Mouse (Mus musculus) neural tube, embryonic 14.5 days (tissue): ENCODE measurements at regions not wholly inside any gene's neighbourhood (a gene's known extent, or its start where the extent isn't known, plus 50 kb on each side); places are given as distances from the start of the nearest gene placed in this dataset.
"Not testable (repeated sequence)": the region's sequence is repeated elsewhere in the genome, so short reads cannot be mapped to it uniquely, and the experiment has no call there.

Experiments
- ATAC-seq: fragments of 200-750 bp; cut with Nextera tagmentation; 2 replicates; pipeline ENCODE4 v1.8.0; 2017; ENCODE audit warnings: low read depth, mild to moderate bottlenecking, moderate TSS enrichment, moderate library complexity
- H3K27ac ChIP-seq: fragments of 300-500 bp; sonication (generic); 2 replicates; pipeline ENCODE4 v1.5.1; 2014; ENCODE audit warnings: low read depth, mild to moderate bottlenecking, control low read depth, low read length, moderate library complexity, mixed read lengths
- H3K27me3 ChIP-seq: fragments of 300-500 bp; sonication (generic); 2 replicates; pipeline ENCODE4 v1.6.1; 2014; ENCODE audit warnings: low read length; ENCODE audit not compliant: control insufficient read depth, insufficient read depth
- H3K36me3 ChIP-seq: fragments of 300-500 bp; sonication (generic); 2 replicates; pipeline ENCODE4 v1.6.1; 2014; ENCODE audit warnings: low read length, mixed read lengths; ENCODE audit not compliant: control insufficient read depth, insufficient read depth
- H3K4me1 ChIP-seq: fragments of 300-500 bp; sonication (generic); 2 replicates; pipeline ENCODE4 v1.6.1; 2014; ENCODE audit warnings: low read length; ENCODE audit not compliant: control insufficient read depth, insufficient read depth
- H3K4me2 ChIP-seq: fragments of 300-500 bp; sonication (generic); 2 replicates; pipeline ENCODE4 v1.6.1; 2014; ENCODE audit warnings: mild to moderate bottlenecking, low read depth, low read length, control low read depth
- H3K4me3 ChIP-seq: fragments of 300-500 bp; sonication (generic); 2 replicates; pipeline ENCODE4 v1.5.1; 2014; ENCODE audit warnings: low read depth, low read length, control low read depth, mixed read lengths
- H3K9ac ChIP-seq: fragments of 300-500 bp; sonication (generic); replicated peaks from 2 replicates; pipeline ENCODE4 v1.6.1; 2014; ENCODE audit warnings: low read depth, mild to moderate bottlenecking, control low read depth, low read length, mixed read lengths
- H3K9me3 ChIP-seq: fragments of 300-500 bp; sonication (generic); 2 replicates; pipeline ENCODE4 v1.6.1; 2016; ENCODE audit warnings: low read length; ENCODE audit not compliant: control insufficient read depth
- WGBS: fragments of 180-500 bp; shearing (Covaris S2); extraction: QIAGEN DNeasy Blood & Tissue Kit; methylation state at CpG from one replicate; pipeline ENCODE4 v1.1.7; 2014; 5-methylcytosine and 5-hydroxymethylcytosine counted together

DNA sequence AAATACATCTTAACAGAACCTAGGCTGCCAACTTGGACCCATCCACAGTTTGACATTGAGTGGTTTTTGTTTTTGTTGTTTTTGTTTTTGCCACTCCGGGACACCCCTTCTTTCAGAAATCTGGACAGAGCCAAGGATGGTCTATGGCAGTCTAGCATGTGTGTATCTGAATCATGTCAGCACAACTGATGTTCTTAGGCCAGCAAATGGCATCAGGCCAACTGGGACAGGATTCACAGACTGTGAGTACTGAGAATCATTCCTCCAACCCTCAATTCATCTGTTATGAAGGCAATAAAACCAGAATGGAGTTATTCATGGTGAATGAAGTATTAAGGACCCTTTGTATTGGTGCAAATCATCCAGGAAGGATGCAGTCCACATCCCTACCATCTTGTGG is 1372.5 kb upstream of the Rag2 start:
- Histone ChIP-seq H3K9ac (no peak overlapping the region), H3K27me3 (no peaks in the 10 kb centered on the region), H3K4me3 (no peak overlapping the region), H3K36me3 (no peaks in the 10 kb centered on the region), H3K4me1 (no peaks in the 10 kb centered on the region), H3K4me2 (no peak overlapping the region), H3K9me3 (no peaks in the 10 kb centered on the region), H3K27ac (no peak overlapping the region)
- WGBS: 94% methylated on average over 1 of the region's 1 CpGs
- no peak for ATAC-seq

DNA sequence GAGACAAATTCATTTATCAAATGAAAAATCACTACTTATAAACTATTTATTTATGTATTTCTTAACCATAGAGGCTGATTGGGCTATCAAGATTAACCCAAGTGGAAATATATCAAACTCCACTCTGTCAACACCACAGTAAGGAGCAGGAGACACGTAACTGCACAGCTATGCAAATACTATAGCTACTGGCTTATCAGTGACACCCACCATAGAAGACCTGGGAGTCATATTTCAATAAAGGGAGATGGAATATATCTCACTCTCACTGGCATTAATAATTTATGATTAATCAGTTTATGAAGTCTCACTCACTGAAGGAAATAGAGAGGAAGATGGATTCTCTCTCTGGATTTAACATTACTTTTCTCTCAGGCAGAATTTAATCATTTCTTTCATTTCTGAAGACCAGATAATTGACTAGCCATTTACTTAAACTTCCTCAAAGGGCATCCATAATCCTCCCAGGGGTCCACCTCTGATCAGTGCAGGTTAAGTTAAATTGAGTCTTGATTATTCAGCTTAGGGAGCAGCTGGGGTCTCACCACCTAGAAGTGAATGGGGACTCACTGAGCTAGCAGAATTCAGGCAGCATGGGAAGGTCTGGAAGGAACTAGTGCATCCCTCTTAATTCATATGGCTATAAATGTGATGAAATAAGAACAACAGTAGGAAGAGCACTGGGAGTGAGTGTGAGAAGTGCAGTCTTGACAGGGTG is 1365.2 kb upstream of the Rag2 start:
- Histone ChIP-seq H3K36me3 (no peaks in the 10 kb centered on the region), H3K4me3 (no peak overlapping the region), H3K9ac (no peak overlapping the region), H3K27me3 (no peaks in the 10 kb centered on the region), H3K27ac (no peak overlapping the region), H3K4me1 (no peaks in the 10 kb centered on the region), H3K4me2 (no peak overlapping the region), H3K9me3 (no peaks in the 10 kb centered on the region)
- WGBS: 53% methylated on average over 1 of the region's 1 CpGs
- ATAC-seq: peak; percentile 60; the same call in 1 of the 2 replicates

DNA sequence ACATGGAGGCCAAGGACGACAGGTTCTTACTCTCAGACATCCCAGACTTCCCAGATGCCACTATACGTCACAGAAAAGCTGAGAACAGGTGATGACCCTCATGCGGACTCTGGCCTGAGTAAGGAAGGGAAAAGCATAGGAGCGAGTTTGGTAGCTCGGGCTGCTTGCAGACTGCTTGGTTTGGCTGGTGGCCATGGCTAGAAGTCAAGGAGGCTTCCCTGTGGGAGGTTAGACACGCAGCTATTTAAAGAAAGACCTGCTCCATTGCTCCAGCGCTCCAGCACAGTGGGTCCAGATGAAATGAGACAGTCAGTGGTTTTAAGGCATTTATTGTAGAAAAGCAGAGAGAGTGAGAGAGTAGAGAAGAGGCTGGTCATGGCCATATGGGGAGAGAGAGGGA is 1318.0 kb upstream of the Rag2 start:
- H3K4me2 ChIP-seq: no peak overlapping the region
- H3K27me3 ChIP-seq: no peaks in the 10 kb centered on the region
- no peaks in the 10 kb centered on the region for H3K36me3 ChIP-seq
- H3K4me3 ChIP-seq: no peak overlapping the region
- no peak overlapping the region for H3K27ac ChIP-seq
- ATAC-seq: no peak
- WGBS: 76% methylated on average over 7 of the region's 7 CpGs
- H3K9me3 ChIP-seq: no peaks in the 10 kb centered on the region
- H3K9ac ChIP-seq: no peak overlapping the region
- H3K4me1 ChIP-seq: no peaks in the 10 kb centered on the region

DNA sequence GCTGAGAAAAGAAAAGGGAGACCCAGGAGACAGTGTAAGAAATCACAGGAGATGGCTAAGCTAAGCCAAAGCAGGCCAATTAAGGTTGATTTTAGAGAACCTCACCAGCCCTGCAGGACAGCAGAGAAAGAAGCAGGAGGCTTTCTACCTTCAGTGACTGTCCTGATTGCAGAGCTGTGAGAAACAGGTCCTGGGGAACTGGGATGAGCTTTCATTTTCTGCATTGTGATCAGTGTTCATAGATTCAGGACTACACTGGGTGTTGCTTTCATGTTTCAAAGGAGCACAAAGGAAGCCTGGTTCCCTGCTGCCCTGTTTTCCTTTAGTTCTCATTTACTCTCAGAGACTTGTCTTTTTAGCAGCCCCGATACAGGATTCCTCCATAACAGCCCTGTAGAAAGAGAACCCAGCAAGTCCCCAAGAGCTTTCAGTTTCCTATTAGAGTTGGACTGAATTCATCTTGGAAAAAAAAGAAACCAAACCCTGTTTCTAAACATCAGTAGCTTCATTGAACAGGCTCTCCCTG is 1311.7 kb upstream of the Rag2 start:
- H3K36me3 ChIP-seq: no peaks in the 10 kb centered on the region
- H3K27ac ChIP-seq: no peak overlapping the region
- no peaks in the 10 kb centered on the region for H3K27me3 ChIP-seq
- H3K9ac ChIP-seq: no peak overlapping the region
- no peaks in the 10 kb centered on the region for H3K4me1 ChIP-seq
- no peak overlapping the region for H3K4me3 ChIP-seq
- 39% methylated on average over 1 of the region's 1 CpGs for WGBS
- no peak for ATAC-seq
- H3K9me3 ChIP-seq: no peaks in the 10 kb centered on the region
- no peak overlapping the region for H3K4me2 ChIP-seq

DNA sequence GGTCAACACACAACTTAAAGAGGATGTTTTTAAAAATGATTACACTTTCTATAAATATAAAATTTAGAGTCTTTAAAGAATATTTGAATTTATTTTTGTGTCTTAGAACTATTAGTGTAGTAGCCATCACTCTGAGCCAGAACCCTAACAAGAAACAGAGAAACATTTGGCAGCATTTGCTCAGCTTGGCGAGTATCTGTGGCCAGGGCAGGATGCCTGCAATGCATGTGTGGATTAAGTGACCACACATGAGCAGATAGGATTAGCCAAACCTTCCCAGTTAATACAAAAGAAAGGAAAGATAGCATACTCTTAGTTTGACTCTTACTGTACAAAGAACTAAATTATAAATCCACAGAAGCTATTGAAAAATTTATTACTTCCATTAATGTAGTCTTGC is 1304.1 kb upstream of the Rag2 start:
- no peak for ATAC-seq
- no peak overlapping the region for H3K4me3 ChIP-seq
- H3K36me3 ChIP-seq: no peaks in the 10 kb centered on the region
- no peak overlapping the region for H3K9ac ChIP-seq
- no peaks in the 10 kb centered on the region for H3K4me1 ChIP-seq
- H3K27ac ChIP-seq: no peak overlapping the region
- H3K9me3 ChIP-seq: no peaks in the 10 kb centered on the region
- 71% methylated on average over 1 of the region's 1 CpGs for WGBS
- H3K27me3 ChIP-seq: no peaks in the 10 kb centered on the region
- no peak overlapping the region for H3K4me2 ChIP-seq

DNA sequence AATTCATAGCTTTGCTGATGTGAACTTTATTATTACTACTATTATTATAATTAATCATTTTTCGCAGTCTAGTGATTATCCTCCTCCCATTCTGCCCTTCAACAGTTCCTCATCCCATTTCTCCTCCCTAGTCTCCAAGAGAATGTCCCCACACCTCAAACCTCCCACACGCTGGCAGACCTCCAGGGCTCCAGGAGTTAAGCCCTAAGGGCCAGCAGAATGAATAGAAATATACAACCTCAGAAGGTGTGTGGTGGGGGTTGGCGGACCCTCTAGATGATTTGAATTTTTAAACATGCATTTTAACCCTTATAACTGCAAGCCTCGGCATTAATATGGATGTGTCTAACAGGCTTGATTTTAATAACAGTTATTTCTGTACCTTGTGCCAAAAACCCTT is 1283.8 kb upstream of the Rag2 start:
- ATAC-seq: no peak
- H3K4me3 ChIP-seq: no peak overlapping the region
- H3K9ac ChIP-seq: no peak overlapping the region
- 71% methylated on average over 4 of the region's 4 CpGs for WGBS
- no peaks in the 10 kb centered on the region for H3K4me1 ChIP-seq
- no peak overlapping the region for H3K4me2 ChIP-seq
- H3K36me3 ChIP-seq: no peaks in the 10 kb centered on the region
- no peaks in the 10 kb centered on the region for H3K9me3 ChIP-seq
- no peaks in the 10 kb centered on the region for H3K27me3 ChIP-seq
- no peak overlapping the region for H3K27ac ChIP-seq

DNA sequence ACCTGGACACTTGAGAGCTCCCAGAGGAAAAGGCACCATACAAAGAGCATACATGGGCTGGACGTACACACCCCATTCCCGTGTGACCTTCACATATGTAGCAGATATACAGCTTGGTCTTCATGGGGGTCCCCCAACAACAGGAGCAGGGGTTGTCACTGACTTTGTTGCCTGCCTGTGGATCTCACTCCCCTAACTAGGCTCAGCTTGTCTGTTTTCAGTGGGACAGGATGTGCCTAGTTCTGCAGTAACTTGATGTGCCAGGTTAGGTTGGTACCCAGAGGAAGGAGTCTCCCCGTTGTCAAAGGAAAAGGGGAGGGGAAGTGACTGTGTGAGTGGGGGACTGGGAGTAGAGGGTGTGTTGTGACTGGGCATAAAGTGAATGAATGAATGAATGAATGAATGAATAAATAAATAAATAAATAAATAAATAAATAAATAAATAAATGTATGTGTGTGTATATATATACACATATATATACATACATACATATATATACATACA is 1279.5 kb upstream of the Rag2 start:
- H3K9ac ChIP-seq: no peak overlapping the region
- no peaks in the 10 kb centered on the region for H3K27me3 ChIP-seq
- no peaks in the 10 kb centered on the region for H3K9me3 ChIP-seq
- ATAC-seq: no peak
- H3K27ac ChIP-seq: no peak overlapping the region
- no peak overlapping the region for H3K4me2 ChIP-seq
- no peaks in the 10 kb centered on the region for H3K36me3 ChIP-seq
- WGBS: 90% methylated on average over 3 of the region's 3 CpGs
- no peaks in the 10 kb centered on the region for H3K4me1 ChIP-seq
- H3K4me3 ChIP-seq: no peak overlapping the region

DNA sequence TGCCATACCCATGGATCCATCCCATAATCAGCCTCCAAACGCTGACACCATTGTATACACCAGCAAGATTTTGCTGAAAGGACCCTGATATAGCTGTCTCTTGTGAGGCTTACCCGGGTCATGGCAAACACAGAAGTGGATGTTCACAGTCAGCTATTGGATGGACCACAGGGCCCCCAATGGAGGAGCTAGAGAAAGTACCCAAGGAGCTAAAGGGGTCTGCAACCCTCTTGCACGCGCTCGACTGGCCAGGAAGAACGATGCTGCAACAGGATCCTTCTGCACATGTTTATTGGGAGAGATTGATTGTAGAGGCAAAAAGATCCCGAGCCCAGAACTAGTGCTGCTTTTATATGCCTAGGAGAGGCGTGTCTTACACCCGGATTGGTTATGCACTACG is 1258.9 kb upstream of the Rag2 start:
- not testable (repeated sequence) for H3K36me3 ChIP-seq, H3K27me3 ChIP-seq, H3K9ac ChIP-seq, H3K4me3 ChIP-seq, H3K4me1 ChIP-seq, H3K9me3 ChIP-seq, H3K4me2 ChIP-seq, H3K27ac ChIP-seq, ATAC-seq
- 91% methylated on average over 10 of the region's 10 CpGs for whole genome bisulfite sequencing

DNA sequence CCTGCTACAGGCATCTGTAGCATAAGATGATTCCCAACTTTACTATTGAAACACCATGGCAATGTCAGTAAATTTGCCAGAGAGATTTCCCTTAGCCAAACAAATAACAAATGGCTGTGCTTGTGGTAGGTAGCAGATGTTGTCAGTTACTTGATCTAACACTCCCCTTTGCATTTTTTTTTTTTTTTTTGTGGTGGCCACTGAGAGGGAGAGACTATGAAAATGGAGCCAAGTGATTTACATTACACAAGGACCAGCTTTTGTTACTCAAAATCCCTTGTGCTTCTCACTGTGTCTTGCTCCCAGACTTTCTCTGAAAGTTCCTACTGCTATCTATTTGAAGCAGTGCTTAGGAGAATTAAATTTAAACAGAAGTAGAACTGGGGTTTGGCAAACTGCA is 1224.7 kb upstream of the Rag2 start:
- no peaks in the 10 kb centered on the region for H3K4me1 ChIP-seq
- no peak overlapping the region for H3K4me3 ChIP-seq
- H3K4me2 ChIP-seq: no peak overlapping the region
- ATAC-seq: no peak
- H3K9ac ChIP-seq: no peak overlapping the region
- no peaks in the 10 kb centered on the region for H3K36me3 ChIP-seq
- H3K9me3 ChIP-seq: no peaks in the 10 kb centered on the region
- H3K27ac ChIP-seq: no peak overlapping the region
- H3K27me3 ChIP-seq: no peaks in the 10 kb centered on the region
